Mouse (Mus musculus) heart, adult 2 months (tissue): ENCODE results near the gene Usp21. TPM values are rescaled to one million over a fixed set of nuclear protein-coding genes. Genes with fewer than 3 reads are reported as not detected.
A peak's percentile ranks its signal among the peaks of the same experiment; 100 is the strongest.

ENCODE experiments used
- DNase-seq, 2 experiments: peaks; one replicate each; pipeline ENCODE4 v3.0.0; 2021
- H3K27ac ChIP-seq: fragments of 200-600 bp; 2 replicates; pipeline ENCODE4 v1.8.1; 2022
- H3K27me3 ChIP-seq: fragments of 200-500 bp; 2 replicates; pipeline ENCODE4 v1.6.1; 2012; ENCODE audit warnings: mild to moderate bottlenecking, low read length, inconsistent platforms, mixed read lengths; ENCODE audit not compliant: control insufficient read depth, insufficient read depth
- H3K36me3 ChIP-seq: fragments of 200-500 bp; 2 replicates; pipeline ENCODE4 v1.6.1; 2012; ENCODE audit warnings: low read length, inconsistent platforms; ENCODE audit not compliant: control insufficient read depth, insufficient read depth
- H3K4me1 ChIP-seq: fragments of 200-500 bp; 2 replicates; pipeline ENCODE4 v1.6.1; 2011; ENCODE audit warnings: low read length; ENCODE audit not compliant: control insufficient read depth, insufficient read depth
- H3K4me3 ChIP-seq: fragments of 200-600 bp; 2 replicates; pipeline ENCODE4 v1.8.1; 2022
- H3K79me2 ChIP-seq: fragments of 200-500 bp; replicated peaks from 2 replicates; pipeline ENCODE4 v1.6.1; 2012; ENCODE audit warnings: mild to moderate bottlenecking, inconsistent platforms, low read length, moderate library complexity, mixed read lengths; ENCODE audit not compliant: control insufficient read depth, insufficient read depth
- H3K9ac ChIP-seq: fragments of 200-500 bp; 2 replicates; pipeline ENCODE4 v1.6.1; 2012; ENCODE audit warnings: low read depth, mild to moderate bottlenecking, control low read depth, inconsistent platforms, low read length, mixed read lengths
- CTCF ChIP-seq: fragments of 200-600 bp; IDR thresholded peaks from 2 replicates; pipeline ENCODE4 v1.8.1; 2022; ENCODE audit warnings: antibody characterized with exemption, mild to moderate bottlenecking, moderate library complexity
- EP300 ChIP-seq: fragments of 200-500 bp; IDR thresholded peaks from 2 replicates; pipeline ENCODE4 v1.6.1; 2011; ENCODE audit warnings: low read depth, low read length, control low read depth; ENCODE audit not compliant: insufficient read depth
- POLR2A ChIP-seq: fragments of 200-500 bp; IDR thresholded peaks from 2 replicates; pipeline ENCODE4 v1.6.1; 2011; ENCODE audit warnings: mild to moderate bottlenecking, low read depth, low read length, control low read depth; ENCODE audit not compliant: insufficient read depth
- WGBS: fragments of 180-500 bp; shearing (Covaris S2); methylation state at CpG from one replicate; pipeline ENCODE4 v1.1.7; 2018; 5-methylcytosine and 5-hydroxymethylcytosine counted together
- intact Hi-C: fragments of 180-260 bp; cut with DNase I; formaldehyde crosslinking; loops from one replicate; pipeline ENCODE4 v1.15.1; 2025
- polyA plus RNA-seq: library from polyadenylated mRNA; depleted of rRNA; stranded (reverse); fragments of >200 nt; gene quantifications from 2 replicates; pipeline ENCODE4 v1.2.3, GENCODE M21; 2012
- total RNA-seq, 2 experiments: library from RNA; stranded (reverse); gene quantifications; 2 replicates each; pipeline ENCODE4 v1.2.3; 2021

Gene Usp21
- total and polyA plus RNA-seq, 3 experiments = 19.9 to 31.7 (median 20.1) TPM

DNA sequence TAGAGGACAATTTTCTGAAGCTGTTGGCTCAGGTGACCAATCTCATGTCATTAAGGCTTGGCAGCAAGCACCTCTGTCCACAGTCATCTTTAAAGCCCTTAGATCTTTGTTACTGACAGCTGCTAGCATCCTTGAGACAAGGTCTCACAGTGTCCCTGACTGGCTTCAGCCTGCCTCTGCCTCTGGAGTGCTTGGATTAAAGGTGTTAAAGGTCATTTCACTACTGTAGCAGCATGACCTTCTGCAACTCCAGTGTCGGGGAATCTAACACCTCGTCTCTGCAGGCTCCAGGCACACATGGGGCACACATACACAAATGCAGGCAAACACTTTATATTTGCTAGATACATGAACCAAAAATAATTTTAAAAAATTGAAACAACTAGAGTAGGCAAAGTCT is 37.8 kb upstream of the Usp21 start:
- DNase-seq = no peak
- Histone ChIP-seq H3K27ac (no peak overlapping the region), H3K4me3 (no peak overlapping the region), H3K27me3 (no peaks in the 10 kb centered on the region), H3K79me2 (peaks cover 7% of the 10 kb centered on the region; the same call in 1 of the 2 replicates), H3K36me3 (peaks cover 12% of the 10 kb centered on the region), H3K9ac (no peak overlapping the region), H3K4me1 (peaks cover 5% of the 10 kb centered on the region)
- intact Hi-C loops = loop anchor here (5.0 kb wide), 2 partner anchors 103 to 213 kb away; partner anchors contain the start of genes Cfap126 and Tomm40l
- TF ChIP-seq CTCF = no peak
- TF ChIP-seq EP300 = no peak
- TF ChIP-seq POLR2A = no peak
- WGBS = 70% methylated on average over 2 of the region's 2 CpGs

DNA sequence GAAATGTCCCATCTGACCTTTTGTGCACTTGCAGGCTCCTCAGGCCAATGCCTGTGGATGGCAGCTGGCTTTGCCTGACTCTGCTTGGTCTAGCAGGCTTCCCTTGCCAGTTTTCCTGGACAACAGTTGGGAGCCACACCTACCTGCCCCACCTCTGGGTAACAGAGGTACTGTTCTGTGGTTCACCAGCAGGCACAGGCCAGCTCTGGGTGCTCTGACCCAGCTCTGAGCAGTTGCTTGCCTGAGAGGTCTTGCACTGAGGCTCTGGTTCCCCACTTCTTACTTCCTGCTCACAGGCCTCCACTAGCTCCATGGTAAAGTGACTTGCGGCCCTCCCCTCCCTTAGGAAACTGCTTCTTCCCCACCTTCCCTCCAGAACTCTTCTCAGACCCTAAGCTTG is 34.2 kb upstream of the Usp21 start:
- no peaks in the 10 kb centered on the region for H3K27me3 ChIP-seq
- H3K4me3 ChIP-seq = no peak overlapping the region
- peaks cover 2% of the 10 kb centered on the region; the same call in 1 of the 2 replicates for H3K4me1 ChIP-seq
- DNase-seq = no peak
- 100% methylated on average over 1 of the region's 1 CpGs for WGBS
- H3K79me2 ChIP-seq = no peaks in the 10 kb centered on the region
- no peak overlapping the region for H3K9ac ChIP-seq
- intact Hi-C loops = loop anchor here (2.0 to 5.0 kb wide), 2 partner anchors 35 to 245 kb away; no protein-coding TSS in a partner anchor
- H3K27ac ChIP-seq = no peak overlapping the region
- H3K36me3 ChIP-seq = peaks cover 4% of the 10 kb centered on the region; the same call in 1 of the 2 replicates
- TF ChIP-seq EP300 = no peak
- no peak for TF ChIP-seq CTCF

DNA sequence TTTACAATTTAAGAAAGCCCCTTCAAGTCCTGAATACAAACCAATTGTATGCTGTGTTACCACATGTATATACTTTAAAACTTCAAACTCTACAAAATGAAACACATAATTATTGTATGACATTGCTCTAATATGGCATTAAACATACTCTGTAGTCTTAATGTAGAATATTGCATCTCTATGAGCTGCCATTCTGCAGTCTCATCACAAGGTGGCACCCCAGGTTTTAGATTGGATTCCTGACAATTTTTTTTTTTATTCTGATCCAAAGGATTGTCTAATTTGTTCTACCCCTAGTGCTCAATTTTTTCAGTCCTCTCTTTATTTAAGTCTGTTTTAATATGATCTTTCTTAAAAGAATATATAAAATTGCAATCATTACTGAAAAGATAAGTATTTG is 33.6 kb upstream of the Usp21 start:
- intact Hi-C loops = loop anchor here (5.0 kb wide), 1 partner anchor 246 kb away; no protein-coding TSS in a partner anchor
- H3K36me3 ChIP-seq = peaks cover 4% of the 10 kb centered on the region; the same call in 1 of the 2 replicates
- H3K79me2 ChIP-seq = no peaks in the 10 kb centered on the region
- no peak overlapping the region for H3K27ac ChIP-seq
- H3K4me3 ChIP-seq = no peak overlapping the region
- no peak for TF ChIP-seq EP300
- no peak for TF ChIP-seq POLR2A
- peak; percentile 82 for TF ChIP-seq CTCF
- no peaks in the 10 kb centered on the region for H3K27me3 ChIP-seq
- no peak for DNase-seq
- H3K9ac ChIP-seq = no peak overlapping the region
- H3K4me1 ChIP-seq = peaks cover 2% of the 10 kb centered on the region; the same call in 1 of the 2 replicates

DNA sequence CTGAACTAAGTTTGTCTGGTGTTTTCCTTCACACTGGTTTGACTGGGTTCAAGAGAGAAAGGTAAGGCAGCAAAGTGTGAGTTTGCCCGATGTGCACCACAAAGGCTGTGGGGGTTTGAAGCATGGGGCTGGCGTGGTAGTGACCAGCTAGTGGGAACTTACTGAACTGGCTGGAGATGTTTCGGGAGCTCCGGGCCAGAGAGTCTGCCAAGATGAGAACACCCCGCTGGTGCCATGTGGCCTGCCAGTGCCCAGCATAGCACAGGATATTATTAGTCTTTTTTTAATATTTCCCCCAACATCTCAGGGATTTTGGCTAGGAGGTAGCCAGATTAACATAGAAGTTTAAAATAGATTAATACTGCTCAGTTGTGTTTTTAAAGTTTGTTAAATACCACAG is 32.4 kb upstream of the Usp21 start:
- no peak overlapping the region for H3K9ac ChIP-seq
- H3K4me1 ChIP-seq = no peaks in the 10 kb centered on the region
- 21% methylated on average over 5 of the region's 5 CpGs for WGBS
- H3K36me3 ChIP-seq = no peaks in the 10 kb centered on the region
- H3K4me3 ChIP-seq = no peak overlapping the region
- no peak overlapping the region for H3K27ac ChIP-seq
- DNase-seq = no peak
- H3K27me3 ChIP-seq = no peaks in the 10 kb centered on the region
- no peaks in the 10 kb centered on the region for H3K79me2 ChIP-seq
- intact Hi-C loops = loop anchor here (5.0 kb wide), 1 partner anchor 247 kb away; no protein-coding TSS in a partner anchor
- TF ChIP-seq POLR2A (0 out of 2 replicates have a peak, but pooled peaks have one; percentile 14), CTCF (no peak), EP300 (no peak)

DNA sequence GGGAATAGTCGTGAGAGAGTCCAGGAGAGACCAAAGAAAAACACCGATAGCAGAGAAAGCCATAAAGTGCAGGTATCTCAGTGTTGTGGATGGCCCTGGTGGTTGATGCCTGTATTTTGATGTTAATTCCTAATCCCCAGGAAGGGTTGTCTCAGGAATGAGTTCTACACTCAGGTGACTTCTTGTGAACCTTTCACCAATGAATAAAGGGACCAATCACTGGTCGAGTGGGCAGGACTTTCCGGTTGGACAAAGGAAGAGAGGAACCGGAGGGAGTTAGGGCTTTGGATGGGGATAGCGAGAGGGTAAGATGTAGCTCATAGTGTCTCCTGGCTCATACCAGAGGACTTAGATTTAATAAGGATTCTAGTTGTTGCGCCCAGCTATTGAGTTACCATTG is 32.0 kb upstream of the Usp21 start:
- DNase-seq = no peak
- TF ChIP-seq POLR2A = no peak
- no peak for TF ChIP-seq EP300
- TF ChIP-seq CTCF = no peak
- Histone ChIP-seq H3K27me3 (no peaks in the 10 kb centered on the region), H3K4me3 (no peak overlapping the region), H3K4me1 (no peaks in the 10 kb centered on the region), H3K9ac (no peak overlapping the region), H3K27ac (no peak overlapping the region), H3K79me2 (no peaks in the 10 kb centered on the region), H3K36me3 (no peaks in the 10 kb centered on the region)
- intact Hi-C loops = loop anchor here (5.0 kb wide), 1 partner anchor 248 kb away; no protein-coding TSS in a partner anchor
- 20% methylated on average over 7 of the region's 7 CpGs for WGBS

DNA sequence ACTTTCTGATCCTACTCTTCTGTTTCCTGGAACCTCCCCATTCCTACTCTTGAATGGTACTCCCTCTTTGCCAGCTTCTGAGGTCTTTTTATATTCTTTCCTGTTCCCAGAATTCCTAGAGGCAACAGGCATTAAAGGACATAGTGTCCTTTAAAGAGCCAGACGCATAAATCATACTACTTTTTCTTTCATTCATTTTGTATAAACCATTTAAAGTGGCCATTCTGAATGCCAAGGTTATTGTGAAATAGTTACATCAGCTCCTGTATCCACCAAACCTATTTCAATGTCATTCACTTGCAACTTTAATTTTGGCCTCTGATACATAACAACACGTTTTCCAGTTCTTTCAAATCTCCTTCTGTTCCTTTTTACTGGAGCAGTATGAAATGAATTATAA is 21.5 kb upstream of the Usp21 start:
- Histone ChIP-seq H3K27ac (no peak overlapping the region), H3K79me2 (no peaks in the 10 kb centered on the region), H3K4me1 (no peaks in the 10 kb centered on the region), H3K9ac (no peak overlapping the region), H3K36me3 (no peaks in the 10 kb centered on the region), H3K27me3 (no peaks in the 10 kb centered on the region), H3K4me3 (no peak overlapping the region)
- intact Hi-C loops = no loop called here
- WGBS = 61% methylated on average over 2 of the region's 2 CpGs
- TF ChIP-seq CTCF (no peak), EP300 (no peak), POLR2A (no peak)
- no peak for DNase-seq
